ENCODE assay signal across 11 mouse cellular contexts in genomic region chr6:90920510-90921220, GRCm38 (mm10).
DNase-seq lines count a peak whose midpoint lies in the region; ATAC-seq and TF ChIP-seq lines count a peak whose summit lies in the region.
"Had no signal": no experiment of that assay in that cellular context is flagged by ENCODE, and none has a peak within 500 bp of the region (broad histone marks: within the 10 kb centered on the region; RNA-seq: fewer than 3 reads in every experiment).

No protein-coding gene starts in this region.

- 0 out of 2 replicates have a peak, but pooled peaks have one; percentile 6 for TF ChIP-seq CTCF in layer of hippocampus, adult 2 months (conservative IDR thresholded peaks at IDR 0.05)
- no peak for TF ChIP-seq CTCF in brain, embryonic 14.5 days (IDR thresholded peaks at IDR 0.05; ENCODE audit: borderline replicate concordance, extremely low read depth, insufficient read depth, insufficient read length)

- H3K4me3 ChIP-seq in layer of hippocampus, adult 2 months = no peak overlapping the region
- H3K4me3 ChIP-seq in forebrain, embryonic 13.5 days = no peak overlapping the region
- H3K4me3 ChIP-seq in limb, embryonic 13.5 days = no peak overlapping the region
- H3K4me3 ChIP-seq: heart, embryonic 15.5 days had no signal

- H3K9me3 ChIP-seq in forebrain, embryonic 13.5 days (replicated peaks) = no peaks in the 10 kb centered on the region
- H3K9me3 ChIP-seq in limb, embryonic 13.5 days = no peaks in the 10 kb centered on the region
- H3K9me3 ChIP-seq: heart, embryonic 15.5 days had no signal

- peak in 1 of 2 experiments; percentile 44 for DNase-seq in layer of hippocampus, adult 2 months (ENCODE audit: low spot score in 2 of 2)
- no peak for DNase-seq in layer of hippocampus, adult 8-10 months (ENCODE audit: low spot score in 2 of 2)
- DNase-seq in brain, embryonic 14.5 days (ENCODE audit: low read depth) = peak; percentile 68
- DNase-seq: kidney, adult 8-10 months had no signal

- TF ChIP-seq POLR2A in brain, embryonic 14.5 days (IDR thresholded peaks at IDR 0.05; ENCODE audit: borderline replicate concordance, extremely low read depth, insufficient read depth, insufficient read length, poor library complexity, severe bottlenecking) = no peak

- no peak overlapping the region for H3K27ac ChIP-seq in layer of hippocampus, adult 2 months
- peak overlapping the region; percentile 33; the same call in 1 of the 2 replicates for H3K27ac ChIP-seq in forebrain, embryonic 13.5 days
- peak overlapping the region; percentile 52; the same call in 1 of the 2 replicates for H3K27ac ChIP-seq in limb, embryonic 13.5 days
- H3K27ac ChIP-seq: heart, embryonic 15.5 days; macrophage had no signal

- H3K36me3 ChIP-seq in forebrain, embryonic 13.5 days (ENCODE audit: poor library complexity, severe bottlenecking) = no peaks in the 10 kb centered on the region
- H3K36me3 ChIP-seq in limb, embryonic 13.5 days = no peaks in the 10 kb centered on the region
- H3K36me3 ChIP-seq: heart, embryonic 15.5 days had no signal

- H3K4me2 ChIP-seq in forebrain, embryonic 13.5 days = no peak overlapping the region
- H3K4me2 ChIP-seq in limb, embryonic 13.5 days (replicated peaks) = 0 out of 2 replicates have a peak overlapping the region, but pooled peaks have one; percentile 4
- H3K4me2 ChIP-seq: heart, embryonic 15.5 days had no signal

- 68% methylated on average over 5 of the region's 5 CpGs for WGBS in forebrain, embryonic 13.5 days
- WGBS in limb, embryonic 13.5 days = 24% methylated on average over 5 of the region's 5 CpGs

- H3K9ac ChIP-seq in forebrain, embryonic 13.5 days = no peak overlapping the region
- no peak overlapping the region for H3K9ac ChIP-seq in limb, embryonic 13.5 days
- H3K9ac ChIP-seq: heart, embryonic 15.5 days had no signal

- peak; percentile 50 for ATAC-seq in forebrain, embryonic 13.5 days
- ATAC-seq in limb, embryonic 13.5 days (ENCODE audit: low FRiP score, low read depth) = no peak
- no peak for ATAC-seq in cerebellum, adult (ENCODE audit: insufficient number of reproducible peaks, low FRiP score, low TSS enrichment)
- ATAC-seq in erythroblast, adult 5-6 weeks (replicated peaks; ENCODE audit: low FRiP score, poor library complexity, severe bottlenecking) = no peak
- ATAC-seq: activated CD4-positive, CD25-positive, alpha-beta regulatory T cell, adult 4 months had no signal

- no peaks in the 10 kb centered on the region for H3K27me3 ChIP-seq in forebrain, embryonic 13.5 days
- H3K27me3 ChIP-seq in limb, embryonic 13.5 days = no peaks in the 10 kb centered on the region; the same call in 1 of the 2 replicates
- H3K27me3 ChIP-seq: heart, embryonic 15.5 days had no signal

- H3K4me1 ChIP-seq in forebrain, embryonic 13.5 days = peaks cover 40% of the 10 kb centered on the region
- H3K4me1 ChIP-seq in limb, embryonic 13.5 days = peaks cover 37% of the 10 kb centered on the region
